In the genomic region with DNA sequence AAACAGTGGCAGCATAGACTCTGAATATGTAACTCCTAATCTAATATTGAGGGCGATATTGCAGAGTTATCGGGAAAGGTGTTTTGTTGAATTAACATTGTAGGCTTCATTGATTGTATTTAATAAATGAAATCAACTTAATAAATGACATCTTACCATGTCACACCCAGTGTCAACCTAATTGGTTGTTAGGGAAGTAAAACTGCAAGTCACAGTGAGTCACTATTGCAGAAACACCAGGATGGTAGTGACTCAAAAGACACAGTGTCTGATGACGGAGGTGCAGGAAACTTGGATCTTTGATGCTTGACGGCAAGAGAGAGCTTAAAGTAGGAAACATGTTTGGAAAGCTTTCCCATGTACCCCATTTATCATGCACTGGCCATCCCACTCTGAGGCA, we compare ENCODE assay signal across 25 mouse cellular contexts. TPM values are rescaled to one million over a fixed set of nuclear protein-coding genes. Genes with fewer than 3 reads are reported as not detected.
DNase-seq lines count a peak whose midpoint lies in the region; ATAC-seq and TF ChIP-seq lines count a peak whose summit lies in the region.
"Had no signal": no experiment of that assay in that cellular context is flagged by ENCODE, and none has a peak within 500 bp of the region (broad histone marks: within the 10 kb centered on the region; RNA-seq: fewer than 3 reads in every experiment).

No protein-coding gene starts in this region.

- TF ChIP-seq CTCF in lung, adult 2 months (IDR thresholded peaks at IDR 0.05; ENCODE audit: insufficient read depth, low read length): no peak

- 81% methylated on average over 4 of the region's 4 CpGs for whole genome bisulfite sequencing in lung, adult 2 months
- 74% methylated on average over 4 of the region's 4 CpGs for WGBS in liver, embryonic 16.5 days (ENCODE audit: insufficient replicate concordance)
- WGBS in midbrain, embryonic 13.5 days: 88% methylated on average over 4 of the region's 4 CpGs

- H3K9me3 ChIP-seq in liver, embryonic 16.5 days (replicated peaks; ENCODE audit: control insufficient read depth, low read length): no peaks in the 10 kb centered on the region
- no peaks in the 10 kb centered on the region; the same call in 1 of the 2 replicates for H3K9me3 ChIP-seq in midbrain, embryonic 13.5 days
- H3K9me3 ChIP-seq: midbrain, embryonic 10.5 days had no signal

- no peak overlapping the region for H3K9ac ChIP-seq in liver, embryonic 16.5 days (ENCODE audit: low read depth, low read length)
- H3K9ac ChIP-seq in midbrain, embryonic 13.5 days (replicated peaks): no peak overlapping the region

- no peaks in the 10 kb centered on the region for H3K27me3 ChIP-seq in liver, embryonic 16.5 days (ENCODE audit: control insufficient read depth, insufficient read depth, low read depth, low read length)
- H3K27me3 ChIP-seq in midbrain, embryonic 13.5 days: no peaks in the 10 kb centered on the region

- H3K4me2 ChIP-seq in liver, embryonic 16.5 days (ENCODE audit: low read depth, low read length): no peak overlapping the region
- no peak overlapping the region for H3K4me2 ChIP-seq in midbrain, embryonic 13.5 days (replicated peaks)

- H3K4me1 ChIP-seq in lung, adult 2 months (ENCODE audit: control insufficient read depth, insufficient read depth, low read length): no peaks in the 10 kb centered on the region
- peaks cover 4% of the 10 kb centered on the region for H3K4me1 ChIP-seq in liver, embryonic 16.5 days (ENCODE audit: control insufficient read depth, low read depth, low read length)
- H3K4me1 ChIP-seq in midbrain, embryonic 13.5 days (replicated peaks): no peaks in the 10 kb centered on the region
- H3K4me1 ChIP-seq: midbrain, embryonic 10.5 days had no signal

- peak overlapping the region; percentile 0; the same call in 1 of the 2 replicates for H3K27ac ChIP-seq in liver, embryonic 16.5 days (ENCODE audit: low read length)
- no peak overlapping the region for H3K27ac ChIP-seq in midbrain, embryonic 13.5 days
- H3K27ac ChIP-seq: midbrain, embryonic 10.5 days had no signal

- peak; percentile 5 to 6 for DNase-seq in lung, adult 18-20 months
- DNase-seq in lung, adult 2 months: no peak
- DNase-seq in c-Kit-negative CD71-positive TER-119-positive erythroid progenitor cells, embryonic 14.5 days (ENCODE audit: low read depth, low spot score): peak; percentile 48
- no peak for DNase-seq in adrenal gland, postnatal 10 days
- DNase-seq in layer of hippocampus, adult 8-10 months (ENCODE audit: low spot score in 2 of 2): no peak
- DNase-seq: cerebellum, adult 11-12 months; heart, adult 11 months; heart, postnatal 4 days; kidney, adult 8-10 months; kidney, postnatal 36 days; thymus, adult 18-20 months had no signal

- TF ChIP-seq POLR2A in lung, adult 2 months (IDR thresholded peaks at IDR 0.05; ENCODE audit: borderline replicate concordance, extremely low read depth, low read depth, low read length): no peak

- no peaks in the 10 kb centered on the region for H3K36me3 ChIP-seq in liver, embryonic 16.5 days (ENCODE audit: control insufficient read depth, insufficient read depth)
- no peaks in the 10 kb centered on the region for H3K36me3 ChIP-seq in midbrain, embryonic 13.5 days
- H3K36me3 ChIP-seq: midbrain, embryonic 10.5 days had no signal

- peak; percentile 77 for ATAC-seq in liver, embryonic 16.5 days (ENCODE audit: low read depth)
- peak; percentile 79 for ATAC-seq in monocyte, adult 5-6 weeks (replicated peaks; ENCODE audit: insufficient number of reproducible peaks, low FRiP score, low TSS enrichment, poor library complexity, severe bottlenecking)
- ATAC-seq in midbrain, embryonic 13.5 days: no peak
- ATAC-seq: forebrain, embryonic 16.5 days had no signal

- no peak overlapping the region for H3K4me3 ChIP-seq in lung, adult 2 months (replicated peaks; ENCODE audit: extremely low read depth, low read depth, low read length)
- no peak overlapping the region for H3K4me3 ChIP-seq in liver, embryonic 16.5 days (ENCODE audit: low read depth, low read length)
- no peak overlapping the region for H3K4me3 ChIP-seq in midbrain, embryonic 13.5 days (replicated peaks)
- H3K4me3 ChIP-seq: midbrain, embryonic 10.5 days had no signal

RNA-seq across cellular contexts. Expression of a gene that starts 3.9 kb away (rescaled TPM):
- polyA plus RNA-seq in lung, adult 2 months (2012; rRNA removed): 0.74 and 2.1 TPM in 2 replicates
- polyA plus RNA-seq in liver, embryonic 16.5 days (2015; fragmentation: Nextera tagmentation; extraction: Ambion mirVana): 0.62 and 0.68 TPM in 2 replicates
- total RNA-seq in monocyte, adult 5-6 weeks (2017): 8.2 to 19.0 TPM (median 15.1 TPM) in 3 replicates
- total RNA-seq in adrenal gland, postnatal 10 days (2021): under 1 TPM; 0.21 to 0.60 TPM
- polyA plus RNA-seq in midbrain, embryonic 13.5 days (2015; fragmentation: Nextera tagmentation; extraction: Ambion mirVana): not detected in 2 replicates
- total RNA-seq in layer of hippocampus, adult 8-10 months (2022): not detected
- total RNA-seq: gastrocnemius, adult 18-20 months; layer of hippocampus, postnatal 10 days; left cerebral cortex, postnatal 10 days had no signal
- polyA plus RNA-seq: embryonic facial prominence, embryonic 11.5 days; forebrain, embryonic 16.5 days; heart, embryonic 14.5 days; midbrain, embryonic 10.5 days; neural tube, embryonic 14.5 days; small intestine, adult 2 months had no signal

RNA-seq across cellular contexts. Expression of a gene that starts 23.9 kb away (rescaled TPM):
- polyA plus RNA-seq in lung, adult 2 months (2012; rRNA removed): 0.35 and 0.85 TPM in 2 replicates
- 1.4 and 1.6 TPM in 2 replicates for polyA plus RNA-seq in liver, embryonic 16.5 days (2015; fragmentation: Nextera tagmentation; extraction: Ambion mirVana)
- total RNA-seq in monocyte, adult 5-6 weeks (2017): 87.3 to 131 TPM (median 125 TPM) in 3 replicates
- total RNA-seq in adrenal gland, postnatal 10 days (2021): under 1 TPM; 0.15 to 0.18 TPM
- not detected in 2 replicates for polyA plus RNA-seq in midbrain, embryonic 13.5 days (2015; fragmentation: Nextera tagmentation; extraction: Ambion mirVana)
- total RNA-seq in layer of hippocampus, adult 8-10 months (2022): not detected
- total RNA-seq: gastrocnemius, adult 18-20 months; heart, postnatal 4 days; layer of hippocampus, postnatal 10 days; left cerebral cortex, postnatal 10 days had no signal
- polyA plus RNA-seq: embryonic facial prominence, embryonic 11.5 days; forebrain, embryonic 16.5 days; liver, adult 2 months; neural tube, embryonic 14.5 days; small intestine, adult 2 months had no signal

RNA-seq across cellular contexts. Expression of a gene that starts 36.2 kb away (rescaled TPM):
- 6.6 and 9.8 TPM in 2 replicates for polyA plus RNA-seq in lung, adult 2 months (2012; rRNA removed)
- polyA plus RNA-seq in liver, embryonic 16.5 days (2015; fragmentation: Nextera tagmentation; extraction: Ambion mirVana): 20.2 and 22.1 TPM in 2 replicates
- 8.1 to 22.2 TPM (median 17.4 TPM) in 3 replicates for total RNA-seq in monocyte, adult 5-6 weeks (2017)
- total RNA-seq in adrenal gland, postnatal 10 days (2021): 1 to 10 TPM; 1.5 to 3.1 TPM
- polyA plus RNA-seq in midbrain, embryonic 13.5 days (2015; fragmentation: Nextera tagmentation; extraction: Ambion mirVana): 1.1 and 1.7 TPM in 2 replicates
- not detected for total RNA-seq in layer of hippocampus, adult 8-10 months (2022)
- total RNA-seq: layer of hippocampus, postnatal 10 days; left cerebral cortex, postnatal 10 days had no signal
- polyA plus RNA-seq: midbrain, embryonic 10.5 days; neural tube, embryonic 14.5 days had no signal

RNA-seq across cellular contexts. Expression of a gene that starts 42.3 kb away (rescaled TPM):
- not detected in 2 replicates for polyA plus RNA-seq in lung, adult 2 months (2012; rRNA removed)
- polyA plus RNA-seq in liver, embryonic 16.5 days (2015; fragmentation: Nextera tagmentation; extraction: Ambion mirVana): not detected in 2 replicates
- total RNA-seq in monocyte, adult 5-6 weeks (2017): not detected in 3 replicates
- total RNA-seq in adrenal gland, postnatal 10 days (2021): not detected
- polyA plus RNA-seq in midbrain, embryonic 13.5 days (2015; fragmentation: Nextera tagmentation; extraction: Ambion mirVana): not detected in 2 replicates
- total RNA-seq in layer of hippocampus, adult 8-10 months (2022): not detected
- total RNA-seq: gastrocnemius, adult 18-20 months; heart, postnatal 4 days; layer of hippocampus, postnatal 10 days; left cerebral cortex, postnatal 10 days; liver, adult 2 months had no signal
- polyA plus RNA-seq: embryonic facial prominence, embryonic 11.5 days; forebrain, embryonic 16.5 days; heart, embryonic 14.5 days; liver, adult 2 months; midbrain, embryonic 10.5 days; neural tube, embryonic 14.5 days; small intestine, adult 2 months; urinary bladder, adult 2 months had no signal

Comparison
In these comparisons a context has a peak if more than half of its experiments do, and no peak if none do; other contexts are left out.
1. DNase-seq: peak in lung, adult 18-20 months (2 of 2) and c-Kit-negative CD71-positive TER-119-positive erythroid progenitor cells, embryonic 14.5 days (single experiment); none in lung, adult 2 months (single experiment), adrenal gland, postnatal 10 days (single experiment) and layer of hippocampus, adult 8-10 months (0 of 2).
2. RNA of a gene that starts 23.9 kb away (total RNA-seq): 87.3 to 131 TPM in monocyte, adult 5-6 weeks; 0.15 to 0.18 TPM in adrenal gland, postnatal 10 days and not detected in layer of hippocampus, adult 8-10 months; every median in the first group is over 10 times any median in the second.